Mouse (Mus musculus) ES-Bruce4 (cell line): ENCODE measurements around the gene Trmt1.

ENCODE experiments used
- CTCF ChIP-seq: IDR thresholded peaks from one replicate; pipeline ENCODE4 v1.8.1; 2011; ENCODE audit warnings: low read depth, low read length
- EP300 ChIP-seq: IDR thresholded peaks from 2 replicates; pipeline ENCODE4 v1.6.1; 2011; ENCODE audit warnings: low read depth, low read length; ENCODE audit not compliant: insufficient read depth
- POLR2A ChIP-seq: IDR thresholded peaks from one replicate; pipeline ENCODE4 v1.8.1; 2011; ENCODE audit warnings: low read length; ENCODE audit not compliant: insufficient read depth

DNA sequence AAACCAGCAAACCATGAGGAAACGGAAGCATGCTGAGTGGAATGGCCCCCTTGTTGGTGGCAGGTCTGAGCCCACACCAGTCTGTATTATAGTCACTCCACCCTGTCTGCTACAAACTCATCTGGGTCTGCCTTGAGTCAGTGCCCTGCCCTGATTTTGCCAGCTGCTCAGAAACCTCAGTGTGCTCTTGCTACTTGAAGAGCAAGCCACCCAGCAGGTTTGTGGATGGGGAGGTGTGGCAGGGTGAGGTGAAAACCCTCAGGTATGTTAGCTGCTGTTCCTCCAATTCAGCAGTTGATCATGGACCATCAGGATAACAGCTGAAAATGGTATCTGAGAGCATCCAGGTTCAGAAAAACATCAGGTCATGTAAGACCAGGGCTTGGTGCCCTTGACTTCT, 18.0 kb upstream of the Trmt1 start:
- TF ChIP-seq CTCF (no peak), POLR2A (no peak), EP300 (no peak)
